Mouse (Mus musculus) right cerebral cortex, adult 2 months (tissue): Measurements from ENCODE around the gene Cyth1.

Source experiments
- DNase-seq, 2 experiments: peaks; one replicate each; pipeline ENCODE4 v3.0.0; 2021 to 2022; ENCODE audit warnings: low spot score in 2 of 2

The Cyth1 gene

GRCm38 (mm10) chr11:118200834-118201830, 47.3 kb downstream of the Cyth1 start:
- no peak for DNase-seq

- DNase-seq = peak in 1 of 2 experiments; percentile 34
Measured at GRCm38 (mm10) chr11:118198296-118198600, 50.1 kb downstream of the Cyth1 start.

GRCm38 (mm10) chr11:118197508-118198295, 50.7 kb downstream of the Cyth1 start:
- DNase-seq = peak; percentile 71 to 81

- no peak for DNase-seq
Measured at GRCm38 (mm10) chr11:118196824-118197388, 51.5 kb downstream of the Cyth1 start.

GRCm38 (mm10) chr11:118193390-118194147, 54.8 kb downstream of the Cyth1 start:
- peak in 1 of 2 experiments; percentile 40 for DNase-seq

- DNase-seq = no peak
Measured at GRCm38 (mm10) chr11:118192973-118193372, 55.4 kb downstream of the Cyth1 start.

GRCm38 (mm10) chr11:118182768-118183167, 65.6 kb downstream of the Cyth1 start:
- DNase-seq = no peak

- DNase-seq = no peak
Measured at GRCm38 (mm10) chr11:118182353-118182752, 66.0 kb downstream of the Cyth1 start.

- no peak for DNase-seq
Measured at GRCm38 (mm10) chr11:118180199-118180598, 68.2 kb downstream of the Cyth1 start.

GRCm38 (mm10) chr11:118178236-118178635, 70.2 kb downstream of the Cyth1 start:
- DNase-seq = no peak

GRCm38 (mm10) chr11:118174752-118175151, 73.6 kb downstream of the Cyth1 start:
- DNase-seq = no peak

- DNase-seq = no peak
Measured at GRCm38 (mm10) chr11:118172768-118173167, 75.6 kb downstream of the Cyth1 start.

GRCm38 (mm10) chr11:118170333-118170732, 78.1 kb downstream of the Cyth1 start:
- no peak for DNase-seq

GRCm38 (mm10) chr11:118168714-118169113, 79.7 kb downstream of the Cyth1 start:
- no peak for DNase-seq

GRCm38 (mm10) chr11:118166626-118167025, 81.8 kb downstream of the Cyth1 start:
- no peak for DNase-seq

GRCm38 (mm10) chr11:118165681-118166080, 82.7 kb downstream of the Cyth1 start:
- DNase-seq = no peak

- no peak for DNase-seq
Measured at GRCm38 (mm10) chr11:118164566-118164965, 83.8 kb downstream of the Cyth1 start.

GRCm38 (mm10) chr11:118162245-118162644, 86.1 kb downstream of the Cyth1 start:
- DNase-seq = no peak

- no peak for DNase-seq
Measured at GRCm38 (mm10) chr11:118161240-118161639, 87.2 kb downstream of the Cyth1 start.

- DNase-seq = no peak
Measured at GRCm38 (mm10) chr11:118160763-118161162, 87.6 kb downstream of the Cyth1 start.

GRCm38 (mm10) chr11:118158753-118159152, 89.6 kb downstream of the Cyth1 start:
- DNase-seq = no peak
